Mouse (Mus musculus): ENCODE measurements around the gene Itpr3. TPM values are rescaled to one million over a fixed set of nuclear protein-coding genes. Genes with fewer than 3 reads are reported as not detected.

The Itpr3 gene
- total RNA-seq, 2 experiments from 2014 or later = 3.0 to 3.4 TPM

- ATAC-seq (replicated peaks; ENCODE audit: low FRiP score, low TSS enrichment, poor library complexity, severe bottlenecking) = no peak
Observed at GRCm38 (mm10) chr17:27160905-27161304, 103.8 kb downstream of the Itpr3 start.

- no peak for ATAC-seq (replicated peaks; ENCODE audit: low FRiP score, low TSS enrichment, poor library complexity, severe bottlenecking)
Observed at GRCm38 (mm10) chr17:27165054-27165773, 108.1 kb downstream of the Itpr3 start.

GRCm38 (mm10) chr17:27166901-27167300, 109.8 kb downstream of the Itpr3 start:
- no peak for ATAC-seq (replicated peaks; ENCODE audit: low FRiP score, low TSS enrichment, poor library complexity, severe bottlenecking)

- ATAC-seq (replicated peaks; ENCODE audit: low FRiP score, low TSS enrichment, poor library complexity, severe bottlenecking) = no peak
Observed at GRCm38 (mm10) chr17:27167545-27167944, 110.4 kb downstream of the Itpr3 start, which contains the start of gene Ip6k3. Ip6k3 (minus strand) TSS chr17:27167795.

- ATAC-seq (replicated peaks; ENCODE audit: low FRiP score, low TSS enrichment, poor library complexity, severe bottlenecking) = no peak
Observed at GRCm38 (mm10) chr17:27168569-27168968, 111.5 kb downstream of the Itpr3 start.

- ATAC-seq (replicated peaks; ENCODE audit: low FRiP score, low TSS enrichment, poor library complexity, severe bottlenecking) = no peak
Observed at GRCm38 (mm10) chr17:27169952-27170695, 113.0 kb downstream of the Itpr3 start.

- ATAC-seq (replicated peaks; ENCODE audit: low FRiP score, low TSS enrichment, poor library complexity, severe bottlenecking) = no peak
Observed at GRCm38 (mm10) chr17:27171121-27171520, 114.0 kb downstream of the Itpr3 start.

Other genes starting within 250 kb of the Itpr3 start
- not detected in 2 replicates for gene Nkx2-5, start 212.3 kb upstream of the Itpr3 start, total RNA-seq (2014; fragmentation: Nextera tagmentation)
- gene Nkx2-5, start 212.3 kb upstream of the Itpr3 start, total RNA-seq (2017) = not detected in 2 replicates
- 15.6 and 19.6 TPM in 2 replicates for gene Kifc5b, start 140.2 kb upstream of the Itpr3 start, total RNA-seq (2014; fragmentation: Nextera tagmentation)
- 9.1 and 9.7 TPM in 2 replicates for gene Kifc5b, start 140.2 kb upstream of the Itpr3 start, total RNA-seq (2017)
- 8.2 and 11.6 TPM in 2 replicates for gene Phf1, start 124.3 kb upstream of the Itpr3 start, total RNA-seq (2014; fragmentation: Nextera tagmentation)
- 2.2 and 2.8 TPM in 2 replicates for gene Phf1, start 124.3 kb upstream of the Itpr3 start, total RNA-seq (2017)
- gene Cuta, start 117.7 kb upstream of the Itpr3 start, total RNA-seq (2014; fragmentation: Nextera tagmentation) = 154 and 184 TPM in 2 replicates
- gene Cuta, start 117.7 kb upstream of the Itpr3 start, total RNA-seq (2017) = 55.2 and 93.0 TPM in 2 replicates
- 18.2 and 33.6 TPM in 2 replicates for gene Syngap1, start 116.1 kb upstream of the Itpr3 start, total RNA-seq (2014; fragmentation: Nextera tagmentation)
- gene Syngap1, start 116.1 kb upstream of the Itpr3 start, total RNA-seq (2017) = 7.7 and 9.1 TPM in 2 replicates
- 5.5 and 14.6 TPM in 2 replicates for gene Zbtb9, start 84.1 kb upstream of the Itpr3 start, total RNA-seq (2014; fragmentation: Nextera tagmentation)
- 18.3 and 22.0 TPM in 2 replicates for gene Zbtb9, start 84.1 kb upstream of the Itpr3 start, total RNA-seq (2017)
- 91.5 and 117 TPM in 2 replicates for gene Bak1, start 28.3 kb upstream of the Itpr3 start, total RNA-seq (2014; fragmentation: Nextera tagmentation)
- gene Bak1, start 28.3 kb upstream of the Itpr3 start, total RNA-seq (2017) = 37.5 and 38.6 TPM in 2 replicates
- gene Uqcc2, start 76.6 kb downstream of the Itpr3 start, total RNA-seq (2014; fragmentation: Nextera tagmentation) = 180 and 198 TPM in 2 replicates
- gene Uqcc2, start 76.6 kb downstream of the Itpr3 start, total RNA-seq (2017) = 177 and 204 TPM in 2 replicates
- gene Ip6k3, start 110.5 kb downstream of the Itpr3 start, total RNA-seq (2014; fragmentation: Nextera tagmentation) = not detected in 2 replicates
- not detected in 2 replicates for gene Ip6k3, start 110.5 kb downstream of the Itpr3 start, total RNA-seq (2017)
- 26.5 and 33.4 TPM in 2 replicates for gene Lemd2, start 147.2 kb downstream of the Itpr3 start, total RNA-seq (2014; fragmentation: Nextera tagmentation)
- 15.0 and 31.4 TPM in 2 replicates for gene Lemd2, start 147.2 kb downstream of the Itpr3 start, total RNA-seq (2017)

Data from megakaryocyte-erythroid progenitor cell, adult 5-6 weeks (primary cell).